Mouse (Mus musculus) myocyte (in vitro differentiated cells): Measurements from ENCODE around the gene Osbpl8.

ENCODE experiments used
- CEBPB ChIP-seq: IDR thresholded peaks from 2 replicates; pipeline ENCODE4 v1.6.1; 2011; ENCODE audit warnings: mild to moderate bottlenecking, moderate library complexity; ENCODE audit not compliant: poor library complexity, insufficient read depth, severe bottlenecking
- E2F4 ChIP-seq: IDR thresholded peaks from one replicate; pipeline ENCODE4 v1.6.1; 2011; ENCODE audit warnings: mild to moderate bottlenecking, control low read depth, moderate library complexity; ENCODE audit not compliant: insufficient read depth
- MAX ChIP-seq: IDR thresholded peaks from one replicate; pipeline ENCODE4 v1.6.1; 2011; ENCODE audit warnings: low read depth, mild to moderate bottlenecking, control low read depth
- MYOG ChIP-seq, 3 experiments: IDR thresholded peaks; one replicate each; pipeline ENCODE4 v1.6.1; 2011; ENCODE audit warnings: control low read depth in 2 of 3, low read depth in 2 of 3, mild to moderate bottlenecking in 2 of 3; ENCODE audit not compliant: insufficient read length in 2 of 3, control insufficient read depth in 1 of 3, insufficient read depth in 1 of 3
- POLR2A ChIP-seq: IDR thresholded peaks from one replicate; pipeline ENCODE4 v1.6.1; 2011; ENCODE audit warnings: low read depth, mild to moderate bottlenecking, control low read depth, moderate library complexity; ENCODE audit not compliant: insufficient read length
- POLR2AphosphoS2 ChIP-seq: IDR thresholded peaks from one replicate; pipeline ENCODE4 v1.6.1; 2011; ENCODE audit warnings: low read depth, control low read depth; ENCODE audit not compliant: insufficient read length
- REST ChIP-seq: IDR thresholded peaks from one replicate; pipeline ENCODE4 v1.6.1; 2011; ENCODE audit warnings: mild to moderate bottlenecking, control low read depth, moderate library complexity; ENCODE audit not compliant: insufficient read depth, insufficient read length
- TCF3 ChIP-seq: IDR thresholded peaks from one replicate; pipeline ENCODE4 v1.6.1; 2011; ENCODE audit warnings: low read depth, control low read depth; ENCODE audit not compliant: insufficient read length
- USF1 ChIP-seq: IDR thresholded peaks from one replicate; pipeline ENCODE4 v1.6.1; 2011; ENCODE audit warnings: low read depth, mild to moderate bottlenecking, control low read depth, moderate library complexity

GRCm38 (mm10) chr10:111336353-111336713, 171.8 kb downstream of the Osbpl8 start:
- TF ChIP-seq MAX (no peak), POLR2A (no peak), REST (no peak), USF1 (no peak), TCF3 (no peak), MYOG (IDR thresholded peaks at IDR 0.05; ENCODE audit: control insufficient read depth in 1 of 3, insufficient read depth in 1 of 3, insufficient read length in 2 of 3, low read depth in 2 of 3) (no peak), E2F4 (no peak), CEBPB (no peak), POLR2AphosphoS2 (no peak)
